Mouse (Mus musculus) forebrain, embryonic 10.5 days (tissue): Measurements from ENCODE around the gene Gm8159. TPM values are rescaled to one million over a fixed set of nuclear protein-coding genes. Genes with fewer than 3 reads are reported as not detected.
"Not testable (repeated sequence)": the region's sequence is repeated elsewhere in the genome, so short reads cannot be mapped to it uniquely, and the experiment has no call there.

Source experiments
- DNase-seq: peaks from one replicate; pipeline ENCODE4 v3.0.0-alpha.2; 2017; ENCODE audit warnings: low spot score; ENCODE audit errors: extremely low spot score
- H3K27ac ChIP-seq: fragments of 300-500 bp; sonication (generic); 2 replicates; pipeline ENCODE4 v1.5.1; 2016; ENCODE audit warnings: mild to moderate bottlenecking
- H3K27me3 ChIP-seq: fragments of 300-500 bp; sonication (generic); 2 replicates; pipeline ENCODE4 v1.6.1; 2016; ENCODE audit warnings: mild to moderate bottlenecking; ENCODE audit not compliant: poor library complexity, severe bottlenecking
- H3K36me3 ChIP-seq: fragments of 300-500 bp; sonication (generic); replicated peaks from 2 replicates; pipeline ENCODE4 v1.6.1; 2016; ENCODE audit warnings: mild to moderate bottlenecking, moderate library complexity
- H3K4me1 ChIP-seq: fragments of 300-500 bp; sonication (generic); 2 replicates; pipeline ENCODE4 v1.6.1; 2016
- H3K4me3 ChIP-seq: fragments of 300-500 bp; sonication (generic); 2 replicates; pipeline ENCODE4 v1.5.1; 2016; ENCODE audit warnings: mild to moderate bottlenecking, moderate library complexity
- H3K9me3 ChIP-seq: fragments of 300-500 bp; sonication (generic); 2 replicates; pipeline ENCODE4 v1.6.1; 2016; ENCODE audit warnings: mild to moderate bottlenecking, moderate library complexity
- WGBS: fragments of 180-500 bp; shearing (Covaris S2); methylation state at CpG from one replicate; pipeline ENCODE4 v1.1.7; 2016; 5-methylcytosine and 5-hydroxymethylcytosine counted together
- polyA plus RNA-seq: library from polyadenylated mRNA; unstranded; fragments of >200 nt; fragmentation: Nextera tagmentation; extraction: Ambion mirVana; gene quantifications from 2 replicates; pipeline ENCODE4 v1.2.1, GENCODE M21; 2016

The Gm8159 gene
- not detected in 2 replicates for polyA plus RNA-seq

GRCm38 (mm10) chr14:4632052-4632451, at the start of gene Gm8159:
Gm8159 (plus strand) TSS chr14:4632352.
- DNase-seq, H3K27ac ChIP-seq, H3K9me3 ChIP-seq, H3K27me3 ChIP-seq, H3K4me3 ChIP-seq, H3K36me3 ChIP-seq, H3K4me1 ChIP-seq: not testable (repeated sequence)
- WGBS, result no CpG with 5 or more reads among the region's 2 CpGs

- not testable (repeated sequence) for H3K27me3 ChIP-seq, H3K9me3 ChIP-seq, H3K27ac ChIP-seq, H3K4me1 ChIP-seq, H3K36me3 ChIP-seq
- DNase-seq, result peak; percentile 10
- 3% methylated on average over 18 of the region's 18 CpGs for WGBS
- peak overlapping the region; percentile 49 for H3K4me3 ChIP-seq
Observed at GRCm38 (mm10) chr14:4649309-4649708, 17.2 kb downstream of the Gm8159 start.

GRCm38 (mm10) chr14:4650324-4650723, 18.2 kb downstream of the Gm8159 start:
- H3K4me3 ChIP-seq, result not testable (repeated sequence)

GRCm38 (mm10) chr14:4663892-4664291, 31.7 kb downstream of the Gm8159 start, which contains the start of gene Gm3239:
Gm3239 (plus strand) TSS chr14:4664192.
- H3K9me3 ChIP-seq, H3K27ac ChIP-seq, DNase-seq, H3K4me1 ChIP-seq, H3K36me3 ChIP-seq, H3K27me3 ChIP-seq, H3K4me3 ChIP-seq: not testable (repeated sequence)
- WGBS, result no CpG with 5 or more reads among the region's 2 CpGs

More at GRCm38 (mm10) chr14:4650324-4650723, 18.2 kb downstream of the Gm8159 start:
- 6% methylated on average over 5 of the region's 9 CpGs for WGBS
- H3K27ac ChIP-seq, DNase-seq, H3K4me1 ChIP-seq, H3K27me3 ChIP-seq, H3K9me3 ChIP-seq, H3K36me3 ChIP-seq: not testable (repeated sequence)

Other genes starting within 250 kb of the Gm8159 start
- not detected in 2 replicates for gene Gm3159, start 234.8 kb upstream of the Gm8159 start, polyA plus RNA-seq
- 0.86 and 0.90 TPM in 2 replicates for gene Gm3164, start 216.9 kb upstream of the Gm8159 start, polyA plus RNA-seq
- gene Gm3173, start 201.4 kb upstream of the Gm8159 start, polyA plus RNA-seq, result not detected in 2 replicates
- gene Gm3182, start 150.6 kb upstream of the Gm8159 start, polyA plus RNA-seq, result not detected in 2 replicates
- not detected in 2 replicates for gene Gm3047, start 76.9 kb upstream of the Gm8159 start, polyA plus RNA-seq
- not detected in 2 replicates for gene Gm3239, start 31.8 kb downstream of the Gm8159 start, polyA plus RNA-seq
- gene Gm7876, start 76.9 kb downstream of the Gm8159 start, polyA plus RNA-seq, result not detected in 2 replicates
- gene Gm3252, start 94.4 kb downstream of the Gm8159 start, polyA plus RNA-seq, result 0.64 and 0.79 TPM in 2 replicates
- not detected in 2 replicates for gene Gm9602, start 144.0 kb downstream of the Gm8159 start, polyA plus RNA-seq
- gene Gm3269, start 205.8 kb downstream of the Gm8159 start, polyA plus RNA-seq, result not detected in 2 replicates
- 0.33 and 0.76 TPM in 2 replicates for gene Gm3264, start 223.2 kb downstream of the Gm8159 start, polyA plus RNA-seq